Mouse (Mus musculus): Measurements from ENCODE around the gene Sds. TPM values are rescaled to one million over a fixed set of nuclear protein-coding genes. Genes with fewer than 3 reads are reported as not detected.

Sds gene
- total RNA-seq (2021) = not detected
- long read RNA-seq = 0 reads

- DNase-seq (ENCODE audit: low spot score in 2 of 2) = no peak
These were observed at the start of gene Sds for GRCm38 (mm10) chr5:120476296-120476695. Sds (plus strand) TSS chr5:120476526.

DNA sequence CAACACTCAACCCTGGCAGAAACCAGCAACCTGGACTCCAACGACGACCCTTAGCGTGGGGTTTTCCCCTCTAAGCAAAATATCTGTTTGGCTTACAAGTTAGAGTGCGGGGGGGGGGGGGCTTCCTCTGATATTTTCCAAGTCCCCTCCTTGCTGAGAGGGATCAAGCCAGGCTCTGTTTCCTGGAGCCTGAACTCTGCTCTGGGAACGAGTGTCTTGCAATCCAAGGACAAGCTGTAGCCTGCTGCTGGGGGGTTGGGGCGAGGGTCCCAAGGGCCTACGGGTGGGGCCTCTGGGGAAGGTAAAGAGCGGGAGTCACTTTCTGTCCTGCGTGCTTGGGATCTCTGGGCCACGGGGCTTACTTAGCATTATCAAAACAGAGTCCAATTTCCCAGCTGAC is 49.8 kb upstream of the Sds start:
- DNase-seq (ENCODE audit: low spot score in 2 of 2) = no peak

- DNase-seq (ENCODE audit: low spot score in 2 of 2) = no peak
These were observed 48.8 kb upstream of the Sds start for GRCm38 (mm10) chr5:120427451-120427938.

- DNase-seq (ENCODE audit: low spot score in 2 of 2) = no peak
These were observed 48.0 kb upstream of the Sds start for GRCm38 (mm10) chr5:120428189-120428838.

GRCm38 (mm10) chr5:120428990-120429389 is 47.3 kb upstream of the Sds start:
- no peak for DNase-seq (ENCODE audit: low spot score in 2 of 2)

- no peak for DNase-seq (ENCODE audit: low spot score in 2 of 2)
These were observed 46.6 kb upstream of the Sds start for GRCm38 (mm10) chr5:120429692-120430091.

DNA sequence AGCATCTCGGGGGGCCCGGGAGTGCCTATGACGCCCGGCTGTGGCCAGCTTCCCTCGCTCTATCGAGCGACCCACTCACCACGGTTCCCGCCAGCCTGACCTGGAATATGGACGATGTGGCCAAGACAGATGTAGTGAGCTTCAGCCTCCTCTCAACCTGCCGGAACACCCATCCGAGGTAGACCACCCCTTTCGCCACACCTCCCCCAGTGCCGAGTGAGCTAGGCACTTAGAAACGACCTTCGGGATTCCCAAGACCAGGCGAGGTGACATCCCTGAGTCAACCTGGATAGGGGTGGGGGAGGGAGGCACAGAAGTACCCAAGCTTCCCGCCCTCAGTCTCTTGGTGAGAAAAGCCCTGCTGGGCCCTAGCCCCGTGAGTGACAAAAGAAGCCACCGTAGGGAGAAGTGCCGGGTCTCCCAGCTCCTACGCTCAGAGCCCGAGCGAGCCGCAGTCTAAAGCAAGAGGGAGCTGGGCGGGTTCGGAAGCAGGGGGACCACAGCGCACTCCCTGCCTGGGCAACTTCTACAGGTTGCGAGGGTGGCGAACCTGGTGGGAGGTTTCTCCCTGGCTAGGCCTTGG is 45.2 kb upstream of the Sds start:
- DNase-seq (ENCODE audit: low spot score in 2 of 2) = no peak

DNA sequence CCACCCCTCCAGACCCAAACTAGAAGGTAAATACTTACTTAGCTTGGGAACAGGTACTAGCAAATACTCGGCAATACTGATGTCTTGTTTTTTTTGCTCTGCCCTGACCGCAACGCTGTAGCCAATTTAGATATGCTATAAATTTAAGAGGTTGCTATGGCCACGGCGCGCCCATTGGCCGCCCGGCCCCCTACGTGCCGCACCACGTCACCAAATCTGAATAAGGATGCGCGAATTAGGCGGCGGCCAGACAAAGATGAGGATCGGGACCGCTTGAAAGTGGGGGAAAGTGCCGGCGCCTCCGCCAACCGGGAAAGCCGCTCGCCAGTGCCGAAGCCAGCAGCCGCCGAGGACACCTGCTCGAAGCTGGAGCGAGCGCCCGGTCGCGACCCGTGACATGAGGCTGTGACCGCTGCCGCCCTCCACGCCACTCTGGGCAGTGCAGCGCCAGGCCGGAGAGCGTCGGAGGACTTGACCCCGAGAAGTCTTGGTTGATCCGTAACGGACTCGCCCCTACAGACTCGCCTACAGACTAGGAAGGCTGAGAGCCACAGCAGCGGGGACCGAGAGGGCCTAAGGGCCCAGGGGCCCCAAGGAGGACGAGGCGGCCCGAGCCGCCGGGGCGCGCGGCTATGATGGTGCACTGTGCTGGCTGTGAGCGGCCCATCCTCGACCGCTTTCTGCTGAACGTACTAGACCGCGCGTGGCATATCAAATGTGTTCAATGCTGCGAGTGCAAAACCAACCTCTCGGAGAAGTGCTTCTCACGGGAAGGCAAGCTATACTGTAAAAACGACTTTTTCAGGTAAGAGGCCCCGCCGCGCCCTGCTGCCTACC is 44.5 kb upstream of the Sds start, which contains the start of gene Lhx5:
TSS of gene Lhx5 (plus strand) at position 51 of the 837 bp plus-strand sequence.
- DNase-seq (ENCODE audit: low spot score in 2 of 2) = peak in 1 of 2 experiments; percentile 41

DNA sequence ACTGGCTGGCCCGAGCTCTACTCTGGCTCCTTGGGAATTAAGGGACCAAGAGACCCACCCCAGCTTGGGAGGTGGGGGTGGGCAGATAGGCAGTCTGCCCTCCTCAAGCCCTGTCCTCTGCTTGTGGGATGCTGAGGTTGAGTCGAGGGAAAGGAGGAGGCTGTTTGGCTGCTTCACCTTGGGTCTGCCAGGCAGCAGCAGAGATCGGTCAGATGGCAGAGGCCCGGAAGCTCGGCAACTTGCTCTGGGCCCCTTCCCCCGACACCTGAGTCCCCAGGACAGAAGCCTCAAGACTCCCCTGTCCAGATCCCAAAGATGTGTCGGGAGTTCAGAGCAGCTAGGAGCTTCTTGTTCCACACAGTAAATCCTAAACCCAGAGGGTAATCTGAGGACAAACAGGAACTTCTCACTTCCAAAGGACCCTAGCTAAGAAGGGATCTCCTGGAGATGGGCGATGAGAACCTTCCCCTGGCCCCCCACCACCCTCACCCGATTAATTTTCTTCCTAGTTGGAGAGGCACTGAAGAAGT is 43.8 kb upstream of the Sds start:
- no peak for DNase-seq (ENCODE audit: low spot score in 2 of 2)

DNA sequence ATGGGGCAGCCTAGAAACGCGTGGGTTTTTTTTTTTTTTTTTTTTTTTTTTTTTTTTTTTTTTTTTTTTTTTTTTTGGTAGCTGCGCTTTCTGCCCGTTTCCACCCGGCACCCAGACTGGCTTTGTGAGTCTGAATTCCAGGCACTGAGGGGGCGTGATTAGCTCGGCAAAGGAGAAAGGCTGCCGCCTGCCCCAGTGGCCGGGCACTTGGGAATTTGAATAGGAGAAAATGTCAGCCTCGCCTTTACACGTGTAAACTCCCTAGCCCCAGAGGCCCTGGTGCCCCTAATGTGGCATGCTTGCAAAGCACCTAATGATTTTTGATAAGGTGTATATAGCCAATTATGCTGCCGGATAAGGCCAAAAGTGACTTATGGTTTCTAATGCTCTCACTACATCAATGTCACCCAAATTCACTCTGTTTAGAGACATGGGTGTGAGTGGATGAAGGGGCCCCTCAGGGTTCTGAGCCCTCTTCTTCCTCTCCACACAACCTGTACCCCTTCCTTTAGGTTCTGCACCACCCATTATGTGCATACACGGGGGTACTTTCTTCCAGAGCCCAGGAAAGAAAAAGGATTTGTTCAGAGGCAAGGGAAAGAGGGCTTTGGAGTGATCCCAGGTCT is 43.1 kb upstream of the Sds start:
- no peak for DNase-seq (ENCODE audit: low spot score in 2 of 2)

- DNase-seq (ENCODE audit: low spot score in 2 of 2) = no peak
These were observed 42.0 kb upstream of the Sds start for GRCm38 (mm10) chr5:120434231-120434735.

GRCm38 (mm10) chr5:120435006-120435681 is 41.2 kb upstream of the Sds start:
- no peak for DNase-seq (ENCODE audit: low spot score in 2 of 2)

DNA sequence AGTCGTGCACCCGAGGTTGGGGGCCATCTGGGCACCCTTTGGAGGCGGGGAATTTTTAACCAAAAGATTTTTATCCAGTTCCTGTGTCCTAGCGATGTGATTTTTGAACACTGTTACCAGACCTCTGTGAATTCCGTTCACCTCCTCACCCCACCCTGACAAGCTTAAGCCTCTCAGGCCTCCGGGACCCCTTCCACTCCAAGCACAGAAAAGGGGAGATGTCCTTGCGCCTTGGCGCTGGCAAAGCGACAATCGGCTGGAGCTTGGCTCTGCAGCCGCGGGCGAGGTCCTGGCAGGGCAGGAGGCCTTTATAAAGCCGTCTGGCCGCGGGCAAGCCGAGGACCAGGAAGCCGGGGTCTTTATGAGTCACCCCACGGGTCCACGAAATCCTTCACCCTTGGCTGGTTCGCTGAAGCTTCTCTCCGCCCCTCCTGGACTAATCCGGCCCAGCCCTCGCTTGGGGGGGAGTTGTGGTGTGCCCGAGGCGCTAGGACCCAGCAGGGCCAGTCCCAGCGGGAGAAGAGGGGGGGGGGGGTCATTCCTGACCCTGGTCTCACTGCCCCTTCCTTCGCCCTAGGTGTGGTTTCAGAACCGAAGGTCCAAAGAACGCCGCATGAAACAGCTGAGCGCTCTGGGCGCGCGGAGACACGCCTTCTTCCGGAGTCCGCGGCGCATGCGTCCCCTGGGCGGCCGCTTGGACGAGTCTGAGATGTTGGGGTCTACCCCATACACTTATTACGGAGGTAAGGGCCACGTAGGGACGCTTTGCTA is 40.4 kb upstream of the Sds start:
- DNase-seq (ENCODE audit: low spot score in 2 of 2) = no peak

GRCm38 (mm10) chr5:120436885-120437495 is 39.3 kb upstream of the Sds start:
- no peak for DNase-seq (ENCODE audit: low spot score in 2 of 2)

GRCm38 (mm10) chr5:120437539-120437938 is 38.8 kb upstream of the Sds start:
- DNase-seq (ENCODE audit: low spot score in 2 of 2) = no peak

- no peak for DNase-seq (ENCODE audit: low spot score in 2 of 2)
These were observed 38.3 kb upstream of the Sds start for GRCm38 (mm10) chr5:120437986-120438385.

DNA sequence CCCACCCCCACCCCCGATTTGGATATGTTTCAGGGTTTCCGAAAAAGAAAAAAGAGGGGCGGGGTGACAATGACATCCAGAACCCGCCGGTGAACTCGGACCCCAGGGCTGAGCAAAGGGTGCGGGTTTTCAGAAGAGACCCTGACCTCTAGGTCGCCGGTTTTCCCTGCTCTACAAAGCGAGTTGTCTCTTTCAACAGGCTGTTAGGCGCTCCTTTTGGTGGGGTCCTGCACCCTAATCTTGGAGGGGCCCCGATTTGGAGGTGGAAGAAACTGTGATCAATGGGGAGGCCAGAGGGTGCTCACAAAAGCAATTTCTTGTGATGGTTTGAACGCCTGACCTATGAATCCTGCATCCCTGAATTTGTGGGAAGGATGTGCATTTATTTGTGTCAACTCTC is 37.9 kb upstream of the Sds start:
- no peak for DNase-seq (ENCODE audit: low spot score in 2 of 2)

- no peak for DNase-seq (ENCODE audit: low spot score in 2 of 2)
These were observed 37.2 kb upstream of the Sds start for GRCm38 (mm10) chr5:120438991-120439710.

All from layer of hippocampus, postnatal 10 days (tissue).